12 mouse cellular contexts compared by ENCODE assay signal in the genomic region with DNA sequence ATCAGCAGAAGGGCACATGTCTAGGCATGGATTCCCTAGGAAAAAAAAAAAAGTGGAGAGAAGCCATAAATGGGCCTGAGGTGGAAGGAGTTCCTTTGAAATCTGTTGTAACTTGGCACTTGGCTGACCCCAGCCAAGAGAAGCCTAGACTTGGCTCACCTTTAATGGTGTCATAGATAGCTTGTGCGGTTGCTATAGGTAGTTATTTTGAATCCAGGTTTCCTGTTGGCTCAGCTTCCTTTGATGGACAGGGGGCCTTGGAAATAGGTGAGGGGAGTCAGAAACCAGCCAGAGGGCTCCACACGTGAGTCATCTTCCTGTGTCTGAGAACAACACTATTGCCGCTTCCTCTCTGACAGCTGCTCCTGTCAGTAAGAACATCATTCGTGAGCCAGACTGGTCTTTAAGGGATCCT.
DNase-seq lines count a peak whose midpoint lies in the region; ATAC-seq and TF ChIP-seq lines count a peak whose summit lies in the region.
"Had no signal": no experiment of that assay in that cellular context is flagged by ENCODE, and none has a peak within 500 bp of the region (broad histone marks: within the 10 kb centered on the region; RNA-seq: fewer than 3 reads in every experiment).

No protein-coding gene starts in this region.

- H3K9me3 ChIP-seq in intestine, postnatal 0 days (ENCODE audit: control insufficient read depth), result no peaks in the 10 kb centered on the region
- H3K9me3 ChIP-seq in hindbrain, embryonic 10.5 days, result no peaks in the 10 kb centered on the region

- H3K4me2 ChIP-seq in intestine, postnatal 0 days (replicated peaks; ENCODE audit: low read depth), result no peak overlapping the region

- peak; percentile 92 for ATAC-seq in intestine, postnatal 0 days
- ATAC-seq in monocyte, adult 5-6 weeks (replicated peaks; ENCODE audit: insufficient number of reproducible peaks, low FRiP score, low TSS enrichment, poor library complexity, severe bottlenecking), result no peak

- H3K4me1 ChIP-seq in intestine, postnatal 0 days (replicated peaks; ENCODE audit: control insufficient read depth, insufficient read depth, low read length), result peaks cover 8% of the 10 kb centered on the region
- no peaks in the 10 kb centered on the region for H3K4me1 ChIP-seq in hindbrain, embryonic 10.5 days (replicated peaks)

- TF ChIP-seq CTCF in intestine, postnatal 0 days (IDR thresholded peaks at IDR 0.05; ENCODE audit: low read depth), result no peak

- no peaks in the 10 kb centered on the region for H3K27me3 ChIP-seq in intestine, postnatal 0 days (replicated peaks; ENCODE audit: control insufficient read depth, insufficient read depth, low read length)
- H3K27me3 ChIP-seq in hindbrain, embryonic 10.5 days (ENCODE audit: insufficient read depth, poor library complexity, severe bottlenecking), result no peaks in the 10 kb centered on the region
- H3K27me3 ChIP-seq: CH12.LX had no signal

- H3K27ac ChIP-seq in intestine, postnatal 0 days (ENCODE audit: low read depth, low read length), result peak overlapping the region; percentile 61; the same call in 1 of the 2 replicates
- no peak overlapping the region for H3K27ac ChIP-seq in hindbrain, embryonic 10.5 days

- H3K9ac ChIP-seq in intestine, postnatal 0 days (ENCODE audit: low read depth, low read length), result no peak overlapping the region

- 34% methylated on average over 4 of the region's 4 CpGs for WGBS in intestine, postnatal 0 days
- 84% methylated on average over 4 of the region's 4 CpGs for WGBS in hindbrain, embryonic 10.5 days

- H3K4me3 ChIP-seq in intestine, postnatal 0 days (ENCODE audit: low read depth, low read length), result no peak overlapping the region
- H3K4me3 ChIP-seq in hindbrain, embryonic 10.5 days, result no peak overlapping the region

- H3K36me3 ChIP-seq in intestine, postnatal 0 days (ENCODE audit: control insufficient read depth, insufficient read depth), result no peaks in the 10 kb centered on the region
- H3K36me3 ChIP-seq in hindbrain, embryonic 10.5 days, result no peaks in the 10 kb centered on the region

- DNase-seq in embryo, embryonic 11 days, result peak; percentile 22
- DNase-seq in embryo, embryonic 10 days (ENCODE audit: low spot score), result no peak
- DNase-seq in kidney, postnatal 14 days, result peak; percentile 14
- no peak for DNase-seq in kidney, adult 8-10 months
- DNase-seq in NIH3T3 (ENCODE audit: low read depth), result peak; percentile 26
- DNase-seq in hindbrain, embryonic 10.5 days (ENCODE audit: low spot score), result no peak
- DNase-seq: cerebellum, adult 11 months; gastrocnemius, postnatal 25 days; lung, adult 2 months had no signal

Comparison
In these comparisons a context has a peak if more than half of its experiments do, and no peak if none do; other contexts are left out.
1. DNase-seq: peak in embryo, embryonic 11 days (single experiment), kidney, postnatal 14 days (single experiment) and NIH3T3 (single experiment); none in embryo, embryonic 10 days (single experiment), kidney, adult 8-10 months (0 of 2) and hindbrain, embryonic 10.5 days (single experiment).